Mouse (Mus musculus) neural tube, embryonic 11.5 days (tissue): ENCODE results near the gene Psmd5. TPM values are rescaled to one million over a fixed set of nuclear protein-coding genes. Genes with fewer than 3 reads are reported as not detected.
"Not testable (repeated sequence)": the region's sequence is repeated elsewhere in the genome, so short reads cannot be mapped to it uniquely, and the experiment has no call there.

Source experiments
- ATAC-seq: fragments of 200-750 bp; cut with Nextera tagmentation; 2 replicates; pipeline ENCODE4 v1.8.0; 2017; ENCODE audit warnings: moderate number of reproducible peaks, mild to moderate bottlenecking, moderate TSS enrichment, moderate library complexity; ENCODE audit not compliant: insufficient read depth, low FRiP score, low TSS enrichment
- DNase-seq: peaks from one replicate; pipeline ENCODE4 v3.0.0-alpha.2; 2015; ENCODE audit warnings: low spot score
- H3K27ac ChIP-seq: fragments of 300-500 bp; sonication (generic); 2 replicates; pipeline ENCODE4 v1.5.1; 2014; ENCODE audit warnings: low read depth, mild to moderate bottlenecking, low read length
- H3K27me3 ChIP-seq: fragments of 300-500 bp; sonication (generic); 2 replicates; pipeline ENCODE4 v1.6.1; 2014; ENCODE audit warnings: mild to moderate bottlenecking, low read length, mixed read lengths; ENCODE audit not compliant: control insufficient read depth, insufficient read depth
- H3K36me3 ChIP-seq: fragments of 300-500 bp; sonication (generic); 2 replicates; pipeline ENCODE4 v1.6.1; 2014; ENCODE audit warnings: mild to moderate bottlenecking, low read length, moderate library complexity, mixed read lengths; ENCODE audit not compliant: control insufficient read depth, insufficient read depth
- H3K4me1 ChIP-seq: fragments of 300-500 bp; sonication (generic); 2 replicates; pipeline ENCODE4 v1.6.1; 2014; ENCODE audit warnings: low read length, mixed read lengths; ENCODE audit not compliant: control insufficient read depth, insufficient read depth
- H3K4me2 ChIP-seq: fragments of 300-500 bp; sonication (generic); 2 replicates; pipeline ENCODE4 v1.6.1; 2014; ENCODE audit warnings: low read depth, mild to moderate bottlenecking, moderate library complexity
- H3K4me3 ChIP-seq: fragments of 300-500 bp; sonication (generic); 2 replicates; pipeline ENCODE4 v1.5.1; 2014; ENCODE audit warnings: low read depth, low read length
- H3K9ac ChIP-seq: fragments of 300-500 bp; sonication (generic); 2 replicates; pipeline ENCODE4 v1.6.1; 2014; ENCODE audit warnings: mild to moderate bottlenecking, low read length
- H3K9me3 ChIP-seq: fragments of 300-500 bp; sonication (generic); 2 replicates; pipeline ENCODE4 v1.6.1; 2016; ENCODE audit warnings: low read length; ENCODE audit not compliant: control insufficient read depth
- WGBS: fragments of 180-500 bp; shearing (Covaris S2); extraction: QIAGEN DNeasy Blood & Tissue Kit; methylation state at CpG from one replicate; pipeline ENCODE4 v1.1.7; 2014; 5-methylcytosine and 5-hydroxymethylcytosine counted together
- polyA plus RNA-seq: library from polyadenylated mRNA; unstranded; fragments of >200 nt; fragmentation: Nextera tagmentation; extraction: Ambion mirVana; gene quantifications from 2 replicates; pipeline ENCODE4 v1.2.1, GENCODE M21; 2014

Psmd5 gene
- polyA plus RNA-seq, 1 experiment from 2014 or later: 130 TPM

DNA sequence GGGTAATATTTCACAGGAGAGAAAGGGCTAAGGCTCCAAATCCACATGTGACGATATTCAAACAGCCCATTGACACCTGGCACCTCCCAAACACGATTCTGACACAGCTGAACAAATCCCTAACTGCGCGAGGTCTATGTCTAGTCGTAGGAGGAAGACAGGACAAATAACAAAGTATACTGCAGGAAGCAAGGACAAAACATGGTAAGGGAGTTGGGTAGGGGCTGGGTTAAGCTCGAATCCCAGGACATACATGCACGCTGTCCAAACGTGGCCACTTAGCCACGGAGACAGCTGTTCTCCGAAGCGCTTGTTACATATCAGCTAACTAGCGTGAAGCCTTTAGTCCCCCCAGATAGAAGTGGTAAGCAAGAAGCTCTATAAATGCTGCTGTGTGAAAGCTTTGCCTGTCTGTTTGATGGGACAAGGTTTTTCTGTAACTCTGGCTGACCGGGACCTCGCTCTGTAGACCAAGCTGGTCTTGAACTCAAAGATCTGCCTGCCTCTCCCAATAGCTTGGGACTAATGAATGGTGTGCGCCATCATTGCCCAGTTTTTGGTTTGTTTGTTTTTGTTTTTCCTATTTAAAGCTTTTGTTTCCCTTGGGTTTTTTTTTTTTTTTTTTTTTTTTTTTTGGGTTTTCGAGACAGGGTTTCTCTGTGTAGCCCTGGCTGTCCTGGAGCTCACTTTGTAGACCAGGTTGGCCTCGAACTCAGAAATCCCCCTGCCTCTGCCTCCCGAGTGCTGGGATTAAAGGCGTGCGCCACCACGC is 48.1 kb downstream of the Psmd5 start:
- Histone ChIP-seq H3K4me1 (peaks cover 9% of the 10 kb centered on the region), H3K9ac (peak overlapping the region; percentile 93), H3K27me3 (no peaks in the 10 kb centered on the region), H3K36me3 (no peaks in the 10 kb centered on the region), H3K9me3 (no peaks in the 10 kb centered on the region), H3K4me3 (peak overlapping the region; percentile 98), H3K4me2 (peak overlapping the region; percentile 78), H3K27ac (no peak overlapping the region)
- 34% methylated on average over 20 of the region's 21 CpGs for WGBS
- no peak for DNase-seq
- no peak for ATAC-seq

- no peaks in the 10 kb centered on the region for H3K27me3 ChIP-seq
- peak within 1 kb of the TSS; percentile 78; the same call in 1 of the 2 replicates for H3K27ac ChIP-seq
- DNase-seq (peak; percentile 95), ATAC-seq (peak; percentile 88)
- no peaks in the 10 kb centered on the region for H3K36me3 ChIP-seq
- peak within 1 kb of the TSS; percentile 78 for H3K4me2 ChIP-seq
- H3K9ac ChIP-seq: peak within 1 kb of the TSS; percentile 93
- peak within 1 kb of the TSS; percentile 98 for H3K4me3 ChIP-seq
- H3K4me1 ChIP-seq: peaks cover 9% of the 10 kb centered on the region
- H3K9me3 ChIP-seq: no peaks in the 10 kb centered on the region
- WGBS: under 1% methylated on average over 57 of the region's 57 CpGs
Measured at GRCm38 (mm10) chr2:34825827-34826459, 48.8 kb downstream of the Psmd5 start, which contains the start of gene Fbxw2. Gene Fbxw2, minus strand, starts transcription at chr2:34826311.

- H3K4me2 ChIP-seq: no peak overlapping the region
- no peak overlapping the region for H3K4me3 ChIP-seq
- no peaks in the 10 kb centered on the region for H3K9me3 ChIP-seq
- H3K4me1 ChIP-seq: no peaks in the 10 kb centered on the region
- H3K36me3 ChIP-seq: peaks cover 2% of the 10 kb centered on the region; the same call in 1 of the 2 replicates
- 92% methylated on average over 2 of the region's 2 CpGs for WGBS
- no peak overlapping the region for H3K9ac ChIP-seq
- no peak for ATAC-seq
- DNase-seq: no peak
- no peaks in the 10 kb centered on the region for H3K27me3 ChIP-seq
- H3K27ac ChIP-seq: no peak overlapping the region
Measured at GRCm38 (mm10) chr2:34818492-34818891, 56.3 kb downstream of the Psmd5 start.

DNA sequence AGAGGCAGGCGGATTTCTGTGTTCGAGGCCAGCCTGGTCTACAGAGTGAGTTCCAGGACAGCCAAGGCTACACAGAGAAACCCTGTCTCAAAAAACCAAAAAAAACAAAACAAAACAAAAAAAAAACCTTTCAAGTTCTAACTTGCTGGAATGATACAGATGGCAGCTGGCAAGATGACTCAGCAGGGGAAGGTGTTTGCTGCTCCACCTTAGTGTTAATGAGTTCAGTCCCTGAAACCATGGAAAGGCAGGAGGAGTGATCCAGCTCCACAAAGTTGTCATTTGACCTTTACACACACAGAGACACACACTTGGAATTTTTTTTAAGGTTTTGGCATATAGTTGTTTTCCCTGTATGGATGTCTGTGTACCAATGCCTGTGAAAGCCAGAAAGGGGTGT is 58.9 kb downstream of the Psmd5 start:
- H3K27ac ChIP-seq, H3K4me3 ChIP-seq, DNase-seq, H3K27me3 ChIP-seq, H3K9me3 ChIP-seq, H3K4me2 ChIP-seq, H3K4me1 ChIP-seq, H3K36me3 ChIP-seq, ATAC-seq, H3K9ac ChIP-seq: not testable (repeated sequence)
- WGBS: 97% methylated on average over 2 of the region's 2 CpGs

DNA sequence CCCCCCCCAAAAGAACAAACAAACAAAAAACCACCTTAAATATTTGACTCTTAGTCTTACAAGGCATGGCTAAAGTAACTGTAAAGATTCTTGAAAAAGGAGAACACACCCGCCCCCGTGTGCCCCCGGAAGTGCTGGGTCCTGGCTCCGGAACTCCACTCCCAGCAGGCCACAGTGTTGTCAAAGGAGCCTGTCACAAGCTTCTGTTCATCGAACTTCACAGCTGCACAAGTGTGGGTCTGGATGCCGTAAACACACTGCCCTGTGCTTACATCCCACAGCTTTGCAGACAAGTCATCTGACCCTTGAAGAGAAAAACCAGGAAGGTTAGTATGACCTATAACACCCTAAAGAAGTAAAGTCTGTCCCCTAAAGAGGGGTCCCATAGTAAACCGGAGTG is 62.1 kb downstream of the Psmd5 start:
- DNase-seq (no peak), ATAC-seq (no peak)
- Histone ChIP-seq H3K4me2 (no peak overlapping the region), H3K4me3 (no peak overlapping the region), H3K9ac (no peak overlapping the region), H3K9me3 (no peaks in the 10 kb centered on the region), H3K4me1 (no peaks in the 10 kb centered on the region), H3K36me3 (peaks cover 4% of the 10 kb centered on the region), H3K27ac (no peak overlapping the region), H3K27me3 (no peaks in the 10 kb centered on the region)
- 89% methylated on average over 7 of the region's 7 CpGs for WGBS

- no peak overlapping the region for H3K9ac ChIP-seq
- no peaks in the 10 kb centered on the region for H3K27me3 ChIP-seq
- no peak overlapping the region for H3K4me3 ChIP-seq
- peaks cover 2% of the 10 kb centered on the region; the same call in 1 of the 2 replicates for H3K36me3 ChIP-seq
- no peaks in the 10 kb centered on the region for H3K9me3 ChIP-seq
- WGBS: 97% methylated on average over 3 of the region's 3 CpGs
- H3K4me2 ChIP-seq: no peak overlapping the region
- ATAC-seq: no peak
- no peaks in the 10 kb centered on the region for H3K4me1 ChIP-seq
- DNase-seq: no peak
- H3K27ac ChIP-seq: no peak overlapping the region
Measured at GRCm38 (mm10) chr2:34810775-34811174, 64.0 kb downstream of the Psmd5 start.

- H3K4me2 ChIP-seq: no peak overlapping the region
- H3K4me1 ChIP-seq: no peaks in the 10 kb centered on the region
- ATAC-seq: no peak
- WGBS: 94% methylated on average over 1 of the region's 1 CpGs
- no peak overlapping the region for H3K4me3 ChIP-seq
- H3K27me3 ChIP-seq: no peaks in the 10 kb centered on the region
- H3K27ac ChIP-seq: no peak overlapping the region
- peaks cover 2% of the 10 kb centered on the region; the same call in 1 of the 2 replicates for H3K36me3 ChIP-seq
- DNase-seq: no peak
- H3K9ac ChIP-seq: no peak overlapping the region
- H3K9me3 ChIP-seq: no peaks in the 10 kb centered on the region
Measured at GRCm38 (mm10) chr2:34809568-34809967, 65.2 kb downstream of the Psmd5 start.

DNA sequence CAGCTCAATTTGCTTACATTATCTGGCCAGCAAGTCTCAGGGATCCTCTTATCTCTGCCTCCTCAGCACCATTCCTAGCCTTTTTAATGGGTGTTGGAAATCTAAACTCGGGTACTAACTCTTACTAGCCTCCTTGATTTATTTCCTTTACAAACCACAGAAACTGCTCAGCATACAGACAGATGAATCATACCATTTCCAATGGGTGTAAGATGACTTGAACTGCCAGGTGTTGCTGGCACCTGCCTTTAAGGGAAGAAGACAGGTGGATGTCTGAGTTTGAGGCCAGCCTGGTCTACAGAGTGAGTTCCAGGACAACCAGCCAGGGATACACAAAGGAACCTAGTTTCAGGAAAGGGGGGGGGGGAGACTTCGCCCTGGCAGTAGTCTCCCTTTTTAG is 66.7 kb downstream of the Psmd5 start:
- Histone ChIP-seq H3K9me3 (no peaks in the 10 kb centered on the region), H3K36me3 (peaks cover 2% of the 10 kb centered on the region; the same call in 1 of the 2 replicates), H3K4me3 (no peak overlapping the region), H3K9ac (no peak overlapping the region), H3K27ac (no peak overlapping the region), H3K4me2 (no peak overlapping the region), H3K4me1 (peaks cover 5% of the 10 kb centered on the region; the same call in 1 of the 2 replicates), H3K27me3 (no peaks in the 10 kb centered on the region)
- WGBS: 88% methylated on average over 2 of the region's 2 CpGs
- DNase-seq: no peak
- ATAC-seq: no peak
